8 mouse cellular contexts compared by ENCODE assay signal in the genomic region with DNA sequence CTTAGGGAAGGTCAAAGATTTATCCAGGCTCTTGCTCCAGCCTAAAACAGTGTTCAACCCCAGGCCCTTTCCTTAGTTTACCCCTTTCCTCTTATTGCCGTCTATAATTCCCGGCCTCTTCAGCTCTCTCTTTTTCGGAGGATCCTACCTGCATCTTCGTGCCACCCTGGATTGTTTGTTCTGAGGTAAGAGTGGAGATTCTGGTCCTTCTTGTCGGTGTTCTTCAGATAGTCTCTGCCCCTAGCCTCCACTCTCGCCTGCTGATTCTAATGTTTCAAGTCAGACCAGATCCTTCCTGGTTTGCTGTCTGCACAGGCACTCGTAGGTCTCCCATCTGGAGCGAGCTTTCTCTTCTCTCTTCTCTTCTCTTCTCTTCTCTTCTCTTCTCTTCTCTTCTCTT. TPM values are rescaled to one million over a fixed set of nuclear protein-coding genes. Genes with fewer than 3 reads are reported as not detected.
DNase-seq lines count a peak whose midpoint lies in the region; ATAC-seq and TF ChIP-seq lines count a peak whose summit lies in the region.

No protein-coding gene starts in this region.

- H3K4me3 ChIP-seq in kidney, embryonic 14.5 days (ENCODE audit: low read length) = peak overlapping the region; percentile 78
- H3K4me3 ChIP-seq in ES-E14 (ENCODE audit: insufficient read depth in 1 of 2, low read depth in 1 of 2, low read length in 2 of 2, poor library complexity in 1 of 2, severe bottlenecking in 1 of 2) = peak overlapping the region; percentile 87 to 91
- peak overlapping the region; percentile 82 for H3K4me3 ChIP-seq in forebrain, embryonic 15.5 days
- peak overlapping the region; percentile 46 for H3K4me3 ChIP-seq in macrophage (ENCODE audit: inconsistent target)

- WGBS in kidney, embryonic 14.5 days = 25% methylated on average over 8 of the region's 8 CpGs
- 27% methylated on average over 8 of the region's 8 CpGs for WGBS in forebrain, embryonic 15.5 days
- WGBS in macrophage (ENCODE audit: missing documents) = 26% methylated on average over 8 of the region's 8 CpGs

- no peak for ATAC-seq in kidney, embryonic 14.5 days (ENCODE audit: low FRiP score, low TSS enrichment)
- ATAC-seq in forebrain, embryonic 15.5 days (replicated peaks) = no peak

- H3K79me2 ChIP-seq in macrophage (ENCODE audit: inconsistent target) = peaks cover 42% of the 10 kb centered on the region; the same call in 1 of the 2 replicates

- peak overlapping the region; percentile 97 for H3K4me2 ChIP-seq in kidney, embryonic 14.5 days (replicated peaks; ENCODE audit: low read depth, low read length)
- peak overlapping the region; percentile 84 for H3K4me2 ChIP-seq in forebrain, embryonic 15.5 days (replicated peaks)

- in situ Hi-C loops in ES-E14 (cut with MboI; ENCODE audit: low sequenced_read_pairs in 2 of 2, unreplicated experiment in 2 of 2) = no loop called here

- H3K9me3 ChIP-seq in kidney, embryonic 14.5 days (ENCODE audit: control insufficient read depth, low read length) = no peaks in the 10 kb centered on the region
- no peaks in the 10 kb centered on the region for H3K9me3 ChIP-seq in ES-E14 (ENCODE audit: control insufficient read depth, insufficient read depth, low read depth, low read length)
- H3K9me3 ChIP-seq in forebrain, embryonic 15.5 days = no peaks in the 10 kb centered on the region

- peak overlapping the region; percentile 80 for H3K9ac ChIP-seq in kidney, embryonic 14.5 days (ENCODE audit: low read depth, low read length)
- H3K9ac ChIP-seq in ES-E14 (ENCODE audit: insufficient read depth, low read depth, low read length, poor library complexity, severe bottlenecking) = peak overlapping the region; percentile 80
- peak overlapping the region; percentile 72 for H3K9ac ChIP-seq in forebrain, embryonic 15.5 days (replicated peaks)

- no peak for DNase-seq in kidney, postnatal 10 days
- DNase-seq in ES-E14 (ENCODE audit: low read depth, low spot score) = no peak
- no peak for DNase-seq in frontal cortex, postnatal 10 days (ENCODE audit: low spot score in 2 of 2)
- no peak for DNase-seq in urinary bladder, postnatal 25 days (ENCODE audit: low spot score)
- no peak for DNase-seq in gastrocnemius, postnatal 10 days

- no peaks in the 10 kb centered on the region for H3K27me3 ChIP-seq in kidney, embryonic 14.5 days (ENCODE audit: control insufficient read depth, insufficient read depth, low read length)
- H3K27me3 ChIP-seq in forebrain, embryonic 15.5 days = no peaks in the 10 kb centered on the region

- H3K36me3 ChIP-seq in kidney, embryonic 14.5 days (ENCODE audit: control insufficient read depth, insufficient read depth, low read length) = no peaks in the 10 kb centered on the region
- H3K36me3 ChIP-seq in ES-E14 (ENCODE audit: control insufficient read depth, insufficient read depth, low read length, poor library complexity, severe bottlenecking) (no peaks in the 10 kb centered on the region), macrophage (ENCODE audit: inconsistent target) (no peaks in the 10 kb centered on the region)
- no peaks in the 10 kb centered on the region for H3K36me3 ChIP-seq in forebrain, embryonic 15.5 days

- 0 out of 2 replicates have a peak, but pooled peaks cover 4% of the 10 kb centered on the region for H3K4me1 ChIP-seq in kidney, embryonic 14.5 days (ENCODE audit: control insufficient read depth, insufficient read depth, low read length)
- peaks cover 5 to 15% of the 10 kb centered on the region in 2 experiments; a peak in 2 of 4 replicates for H3K4me1 ChIP-seq in ES-E14 (ENCODE audit: control insufficient read depth in 2 of 2, insufficient read depth in 2 of 2, low read length in 2 of 2, poor library complexity in 1 of 2)
- H3K4me1 ChIP-seq in forebrain, embryonic 15.5 days = peaks cover 30% of the 10 kb centered on the region

- H3K27ac ChIP-seq in kidney, embryonic 14.5 days (ENCODE audit: low read depth, low read length) = no peak overlapping the region
- H3K27ac ChIP-seq in ES-E14 (ENCODE audit: insufficient read depth, low read depth, low read length, poor library complexity, severe bottlenecking) (no peak overlapping the region), macrophage (no peak overlapping the region)
- H3K27ac ChIP-seq in forebrain, embryonic 15.5 days (replicated peaks) = no peak overlapping the region

TF ChIP-seq in ES-E14, 5 proteins besides CTCF, POLR2A, EP300 and RAD21:
- no peak for TF ChIP-seq HCFC1 (IDR thresholded peaks at IDR 0.05; ENCODE audit: borderline replicate concordance, insufficient read depth, low read length)
- no peak for TF ChIP-seq CHD2 (IDR thresholded peaks at IDR 0.05; ENCODE audit: low read depth, low read length)
- no peak for TF ChIP-seq ZNF384 (IDR thresholded peaks at IDR 0.05; ENCODE audit: low read depth, low read length)
- TF ChIP-seq MAFK (IDR thresholded peaks at IDR 0.05; ENCODE audit: insufficient read depth, low read depth, low read length) = no peak
- no peak for TF ChIP-seq ZC3H11A (IDR thresholded peaks at IDR 0.05; ENCODE audit: borderline replicate concordance, low read depth, low read length)

RNA-seq across cellular contexts. Expression of gene Galnt10, which starts 0.6 kb away (rescaled TPM):
- 7.3 and 13.0 TPM in 2 replicates for polyA plus RNA-seq in kidney, embryonic 14.5 days (2014; fragmentation: Nextera tagmentation; extraction: Ambion mirVana)
- total RNA-seq in ES-E14 (2012; rRNA removed) = 13.5 and 17.3 TPM in 2 replicates
- polyA plus RNA-seq in forebrain, embryonic 15.5 days (2015; fragmentation: Nextera tagmentation; extraction: Ambion mirVana) = 14.3 and 15.3 TPM in 2 replicates
- total RNA-seq in macrophage (2018; cell fraction: chromatin; rRNA removed) = 10 to 100 TPM in 11 of 26 experiments, 1 to 10 TPM in 15; 6.0 to 18.8 (median 8.5) TPM
- total RNA-seq in macrophage (2018; cell fraction: cytosol; rRNA removed) = 10 to 100 TPM; 10.4 to 27.7 (median 16.9) TPM
- total RNA-seq in macrophage (2018; cell fraction: nucleus; rRNA removed) = 10 to 100 TPM in 25 of 26 experiments, 1 to 10 TPM in 1; 9.1 to 27.4 (median 15.6) TPM
- 13.8 to 27.1 TPM (median 16.3 TPM) in 3 replicates for polyA plus RNA-seq in macrophage (2018)
- 10 to 100 TPM; 13.0 to 15.7 TPM for total RNA-seq in gastrocnemius, postnatal 10 days (2021)
